Mouse (Mus musculus): Measurements from ENCODE around the gene Rimbp2. TPM values are rescaled to one million over a fixed set of nuclear protein-coding genes. Genes with fewer than 3 reads are reported as not detected.
A peak's percentile ranks its signal among the peaks of the same experiment; 100 is the strongest.
"Not testable (repeated sequence)": the region's sequence is repeated elsewhere in the genome, so short reads cannot be mapped to it uniquely, and the experiment has no call there.

Rimbp2 gene
- total and polyA plus RNA-seq, 3 experiments = not detected

- Histone ChIP-seq H3K27me3 (ENCODE audit: control insufficient read depth in 1 of 2, insufficient read depth in 2 of 2, low read length in 2 of 2) (no peaks in the 10 kb centered on the region), H3K27ac (ENCODE audit: control insufficient read depth, low read depth, low read length) (no peak overlapping the region), H3K79me2 (ENCODE audit: control insufficient read depth, insufficient read depth, low read length, poor library complexity) (no peaks in the 10 kb centered on the region), H3K9ac (ENCODE audit: control insufficient read depth, low read depth, low read length, poor library complexity, severe bottlenecking) (no peak overlapping the region), H3K4me1 (ENCODE audit: control insufficient read depth in 1 of 2, insufficient read depth in 2 of 2, low read length in 2 of 2) (no peaks in the 10 kb centered on the region), H3K36me3 (ENCODE audit: control insufficient read depth in 1 of 2, insufficient read depth in 2 of 2, low read length in 2 of 2) (no peaks in the 10 kb centered on the region; a peak in 1 of 4 replicates), H3K9me3 (replicated peaks; ENCODE audit: insufficient read depth, low read length) (no peaks in the 10 kb centered on the region), H3K4me3 (ENCODE audit: control insufficient read depth in 1 of 2, insufficient read depth in 1 of 2, low read depth in 2 of 2, low read length in 2 of 2) (no peak overlapping the region)
- TF ChIP-seq BHLHE40 (IDR thresholded peaks at IDR 0.05; ENCODE audit: borderline replicate concordance, low read depth, low read length) (no peak), HCFC1 (IDR thresholded peaks at IDR 0.05; ENCODE audit: low read depth, low read length) (no peak), CHD2 (IDR thresholded peaks at IDR 0.05; ENCODE audit: low read length) (no peak), TAL1 (IDR thresholded peaks at IDR 0.05; ENCODE audit: low read length) (no peak), MYB (IDR thresholded peaks at IDR 0.05; ENCODE audit: low read depth, low read length) (no peak), NRF1 (IDR thresholded peaks at IDR 0.05; ENCODE audit: insufficient read depth, low read depth, low read length, poor library complexity, severe bottlenecking) (no peak), ELF1 (IDR thresholded peaks at IDR 0.05; ENCODE audit: low read depth, low read length) (no peak), E2F4 (IDR thresholded peaks at IDR 0.05; ENCODE audit: borderline replicate concordance, low read depth, low read length) (no peak), CTCF (IDR thresholded peaks at IDR 0.05 in 2 of 3, conservative IDR thresholded peaks at IDR 0.05 in 1 of 3; ENCODE audit: control insufficient read depth in 1 of 3, insufficient read depth in 1 of 3, low read depth in 2 of 3, low read length in 3 of 3, poor library complexity in 1 of 3, severe bottlenecking in 1 of 3) (no peak), GABPA (IDR thresholded peaks at IDR 0.05; ENCODE audit: low read depth, low read length) (no peak)
- DNase-seq (ENCODE audit: low read depth, low spot score) = no peak
Observed at GRCm38 (mm10) chr5:128980857-128981256, 27.6 kb upstream of the Rimbp2 start.

GRCm38 (mm10) chr5:128978957-128979356 lies 25.7 kb upstream of the Rimbp2 start:
- DNase-seq (ENCODE audit: low read depth, low spot score) = no peak
- TF ChIP-seq ETS1 (IDR thresholded peaks at IDR 0.05; ENCODE audit: low read depth, low read length) (no peak), TAL1 (IDR thresholded peaks at IDR 0.05; ENCODE audit: low read length) (no peak), MEF2A (IDR thresholded peaks at IDR 0.05; ENCODE audit: extremely low read depth, insufficient replicate concordance, low read depth, low read length, poor library complexity, severe bottlenecking) (no peak), CTCF (IDR thresholded peaks at IDR 0.05 in 2 of 3, conservative IDR thresholded peaks at IDR 0.05 in 1 of 3; ENCODE audit: control insufficient read depth in 1 of 3, insufficient read depth in 1 of 3, low read depth in 2 of 3, low read length in 3 of 3, poor library complexity in 1 of 3, severe bottlenecking in 1 of 3) (peak; percentile 22 to 51 (median 23); a peak in 4 of 6 replicates), TBP (IDR thresholded peaks at IDR 0.05; ENCODE audit: low read depth, low read length) (no peak)
- no peaks in the 10 kb centered on the region for H3K9me3 ChIP-seq (replicated peaks; ENCODE audit: insufficient read depth, low read length)

GRCm38 (mm10) chr5:128977466-128977865 lies 24.2 kb upstream of the Rimbp2 start:
- not testable (repeated sequence) for H3K79me2 ChIP-seq (ENCODE audit: control insufficient read depth, insufficient read depth, low read length, poor library complexity); H3K9me3 ChIP-seq (replicated peaks; ENCODE audit: insufficient read depth, low read length); DNase-seq (ENCODE audit: low read depth, low spot score); H3K36me3 ChIP-seq (ENCODE audit: control insufficient read depth in 1 of 2, insufficient read depth in 2 of 2, low read length in 2 of 2); H3K4me3 ChIP-seq (ENCODE audit: control insufficient read depth in 1 of 2, insufficient read depth in 1 of 2, low read depth in 2 of 2, low read length in 2 of 2); H3K9ac ChIP-seq (ENCODE audit: control insufficient read depth, low read depth, low read length, poor library complexity, severe bottlenecking); H3K4me1 ChIP-seq (ENCODE audit: control insufficient read depth in 1 of 2, insufficient read depth in 2 of 2, low read length in 2 of 2); H3K27me3 ChIP-seq (ENCODE audit: control insufficient read depth in 1 of 2, insufficient read depth in 2 of 2, low read length in 2 of 2); H3K27ac ChIP-seq (ENCODE audit: control insufficient read depth, low read depth, low read length)
- peak; percentile 51 for TF ChIP-seq ETS1 (IDR thresholded peaks at IDR 0.05; ENCODE audit: low read depth, low read length)

More at GRCm38 (mm10) chr5:128978957-128979356, 25.7 kb upstream of the Rimbp2 start:
- Histone ChIP-seq H3K4me1 (ENCODE audit: control insufficient read depth in 1 of 2, insufficient read depth in 2 of 2, low read length in 2 of 2) (no peaks in the 10 kb centered on the region), H3K79me2 (ENCODE audit: control insufficient read depth, insufficient read depth, low read length, poor library complexity) (no peaks in the 10 kb centered on the region), H3K4me3 (ENCODE audit: control insufficient read depth in 1 of 2, insufficient read depth in 1 of 2, low read depth in 2 of 2, low read length in 2 of 2) (no peak overlapping the region), H3K27me3 (ENCODE audit: control insufficient read depth in 1 of 2, insufficient read depth in 2 of 2, low read length in 2 of 2) (no peaks in the 10 kb centered on the region), H3K36me3 (ENCODE audit: control insufficient read depth in 1 of 2, insufficient read depth in 2 of 2, low read length in 2 of 2) (no peaks in the 10 kb centered on the region), H3K9ac (ENCODE audit: control insufficient read depth, low read depth, low read length, poor library complexity, severe bottlenecking) (no peak overlapping the region), H3K27ac (ENCODE audit: control insufficient read depth, low read depth, low read length) (no peak overlapping the region)

All from MEL (cell line).